Mouse (Mus musculus) spleen, postnatal 4 days (tissue): ENCODE data around the gene Gm44511.
A peak's percentile ranks its signal among the peaks of the same experiment; 100 is the strongest.

Source experiments
- DNase-seq, 2 experiments: peaks; one replicate each; pipeline ENCODE4 v3.0.0; 2022; ENCODE audit warnings: low spot score in 2 of 2

Gene Gm44511

DNA sequence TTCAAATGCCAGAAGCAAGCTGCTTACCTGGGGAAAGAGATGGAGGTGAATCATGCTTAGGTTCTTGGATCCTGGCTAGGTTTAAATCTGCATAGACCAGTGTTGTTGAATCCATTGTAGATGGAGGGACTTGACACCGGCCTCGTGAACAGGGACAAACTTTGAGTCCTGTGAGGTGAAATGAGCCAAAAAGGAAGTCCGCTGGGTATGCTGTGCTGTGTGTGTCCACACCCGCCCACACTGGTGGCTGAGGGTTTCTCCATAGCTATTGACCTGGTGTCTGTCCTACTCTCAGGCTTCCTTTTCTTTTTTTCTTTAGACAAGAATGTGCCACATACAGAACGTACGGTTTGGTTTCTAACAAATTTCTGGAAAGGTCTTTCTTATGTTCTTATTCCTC is at the start of gene Gm44511, which contains the start of gene Klrb1b:
Gene Gm44511 (minus strand): TSS at position 184 of the 400 bp plus-strand sequence.
Gene Klrb1b (minus strand): TSS at position 200 of the 400 bp plus-strand sequence.
- no peak for DNase-seq

- no peak for DNase-seq
Observed at GRCm38 (mm10) chr6:128871910-128872610, 45.9 kb upstream of the Gm44511 start.

DNA sequence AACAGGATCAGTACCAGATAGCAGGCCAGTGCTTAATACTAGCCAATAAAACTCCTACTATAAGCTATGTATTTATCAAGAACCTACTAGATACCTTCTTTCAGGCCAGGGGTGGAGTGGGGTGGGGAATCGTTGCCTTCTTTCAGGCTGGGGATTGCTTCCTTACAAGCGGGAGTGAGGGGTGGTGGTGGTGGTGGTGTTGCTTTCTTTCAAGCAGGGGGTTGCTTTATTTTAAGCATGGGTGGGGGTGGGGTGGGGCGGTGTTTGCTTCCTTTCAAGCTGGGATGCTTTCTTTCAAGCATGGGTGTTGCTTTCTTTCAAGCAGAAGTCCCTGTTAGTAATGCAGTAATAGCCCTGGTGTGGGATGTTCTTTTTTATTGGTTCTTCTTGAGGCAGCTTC is 42.7 kb upstream of the Gm44511 start:
- no peak for DNase-seq

- DNase-seq: no peak
Observed at GRCm38 (mm10) chr6:128857976-128858375, 31.9 kb upstream of the Gm44511 start.

- DNase-seq: peak in 1 of 2 experiments; percentile 65
Observed at GRCm38 (mm10) chr6:128856250-128856649, 30.1 kb upstream of the Gm44511 start.

DNA sequence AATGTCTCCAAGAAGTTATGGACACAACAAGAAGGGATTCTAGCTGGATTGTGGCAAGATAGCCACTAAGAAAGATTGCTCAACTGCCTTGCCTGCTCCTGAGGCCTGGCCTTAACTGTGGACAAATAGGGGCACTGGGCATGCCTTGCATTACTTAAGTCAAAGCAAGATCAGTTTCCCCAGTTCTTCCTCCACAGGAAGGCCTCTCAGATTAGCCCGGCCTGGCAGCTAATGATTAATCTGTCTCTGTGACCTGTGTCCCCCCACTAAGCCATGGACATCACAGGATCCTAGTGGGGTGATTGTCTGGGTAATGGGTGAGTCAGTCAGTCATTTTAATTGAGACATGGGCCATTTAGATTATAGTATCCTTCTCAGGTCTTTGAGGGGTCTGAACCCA is 29.4 kb upstream of the Gm44511 start:
- DNase-seq: peak in 1 of 2 experiments; percentile 62

- no peak for DNase-seq
Observed at GRCm38 (mm10) chr6:128854895-128855294, 28.8 kb upstream of the Gm44511 start.

GRCm38 (mm10) chr6:128854024-128854820 is 28.1 kb upstream of the Gm44511 start:
- peak; percentile 67 to 87 for DNase-seq

GRCm38 (mm10) chr6:128852766-128853165 is 26.7 kb upstream of the Gm44511 start:
- DNase-seq: no peak

- no peak for DNase-seq
Observed at GRCm38 (mm10) chr6:128851151-128851550, 25.0 kb upstream of the Gm44511 start.

GRCm38 (mm10) chr6:128850671-128851070 is 24.6 kb upstream of the Gm44511 start:
- no peak for DNase-seq

- no peak for DNase-seq
Observed at GRCm38 (mm10) chr6:128849902-128850301, 23.8 kb upstream of the Gm44511 start.

GRCm38 (mm10) chr6:128847401-128847800 is 21.3 kb upstream of the Gm44511 start:
- DNase-seq: no peak

DNA sequence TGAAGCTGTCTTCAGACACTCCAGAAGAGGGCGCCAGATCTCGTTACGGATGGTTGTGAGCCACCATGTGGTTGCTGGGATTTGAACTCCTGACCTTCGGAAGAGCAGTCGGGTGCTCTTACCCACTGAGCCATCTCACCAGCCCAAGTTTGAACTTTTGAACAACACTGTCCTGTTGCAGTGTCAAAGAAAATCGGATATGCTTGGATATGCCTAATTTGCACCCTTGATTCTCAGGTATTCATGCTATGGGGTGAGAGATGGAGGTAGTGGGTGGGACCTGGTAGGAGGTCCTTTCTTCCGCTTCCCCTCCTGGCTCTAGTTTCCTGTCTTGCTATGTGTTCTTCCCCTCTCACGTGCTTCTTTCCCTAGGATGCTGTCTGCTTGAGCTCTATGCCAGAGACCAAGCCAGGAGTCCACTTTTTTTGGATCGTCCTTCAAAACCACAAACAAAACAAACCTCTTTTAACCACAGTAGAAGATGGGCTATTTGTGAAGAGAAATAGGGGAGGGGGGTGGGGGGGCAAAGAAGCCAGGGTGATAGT is 20.0 kb upstream of the Gm44511 start:
- DNase-seq: no peak

DNA sequence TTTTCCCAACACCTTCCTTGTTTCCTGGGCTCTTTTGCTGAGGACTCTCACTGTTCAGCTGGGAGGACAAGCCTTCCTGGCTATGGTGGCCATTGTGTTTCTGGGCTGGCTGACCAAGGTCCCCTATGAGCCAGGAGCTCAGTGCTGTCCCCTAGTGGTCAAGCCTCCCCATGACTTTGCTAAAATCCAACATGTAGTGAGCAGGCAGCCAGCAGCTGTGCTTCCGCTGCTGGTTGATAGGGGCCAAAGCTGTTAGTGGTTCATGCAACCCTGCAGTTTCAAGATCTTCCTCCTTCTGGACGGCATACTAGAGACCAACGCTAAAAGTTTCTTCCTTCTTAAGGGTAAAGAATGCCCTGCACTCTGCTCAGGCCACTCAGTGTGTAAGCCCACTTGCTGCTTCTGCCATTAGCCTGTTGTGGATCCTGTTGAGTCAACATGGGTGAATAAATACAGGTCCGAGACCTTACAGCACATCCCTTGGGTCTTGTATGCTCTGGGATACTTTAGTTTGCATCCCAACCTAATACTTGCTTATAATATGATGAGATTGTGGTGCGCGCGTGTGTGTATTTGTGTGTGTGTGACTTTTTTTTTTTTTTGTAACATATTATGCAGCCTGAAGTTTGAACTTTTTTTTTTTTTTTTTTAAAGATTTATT is 19.3 kb upstream of the Gm44511 start:
- DNase-seq: peak; percentile 89 to 96

DNA sequence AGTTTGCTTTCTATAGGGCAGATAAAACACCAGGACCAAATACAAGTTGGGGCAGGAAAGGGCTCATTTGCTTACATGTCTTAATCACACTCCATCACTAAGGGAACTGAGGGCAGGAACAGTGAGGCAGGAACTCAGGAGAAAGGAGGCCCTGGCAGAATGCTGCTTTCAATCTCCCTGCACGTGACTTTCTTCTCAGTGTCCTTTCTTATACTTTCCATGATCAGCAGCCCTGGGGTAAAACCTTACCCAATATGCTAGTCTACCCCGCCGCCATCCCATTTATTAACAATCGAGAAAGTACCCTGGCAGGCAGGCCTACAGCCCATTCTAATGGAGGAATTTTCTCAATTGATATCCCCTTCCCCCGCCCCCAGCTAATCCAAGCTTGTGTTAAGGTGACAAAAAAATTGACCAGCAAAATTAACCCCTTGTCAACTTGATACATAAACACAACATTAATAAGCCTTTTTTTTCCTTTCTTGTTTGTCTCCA is 18.5 kb upstream of the Gm44511 start:
- DNase-seq: no peak

GRCm38 (mm10) chr6:128844131-128844530 is 18.0 kb upstream of the Gm44511 start:
- no peak for DNase-seq

DNA sequence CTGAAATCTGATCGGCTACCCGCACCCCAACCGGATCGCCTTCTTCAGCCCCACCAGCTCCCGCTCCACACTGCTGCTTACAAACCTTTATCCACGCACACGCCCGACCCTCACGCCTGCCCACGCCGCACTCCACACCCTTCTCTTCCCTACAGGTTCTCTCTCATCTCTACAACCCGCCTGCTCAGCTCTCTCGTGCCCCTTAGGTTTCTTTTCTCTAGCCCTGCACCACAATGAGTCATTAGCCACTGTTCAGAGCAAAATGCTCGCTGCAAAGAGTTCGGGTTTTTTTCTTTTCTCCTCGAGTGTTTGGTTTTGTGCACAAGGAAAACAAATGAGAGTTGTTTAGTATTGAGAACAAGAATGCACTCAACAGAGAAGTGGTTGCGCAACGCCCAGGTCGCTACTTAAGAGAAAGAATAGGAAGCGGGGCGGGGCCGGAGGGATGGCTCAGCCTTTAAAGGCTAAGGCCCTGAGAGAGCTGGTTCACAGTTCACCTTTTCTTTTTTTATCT is 17.4 kb upstream of the Gm44511 start:
- DNase-seq: peak; percentile 71 to 83

- DNase-seq: peak; percentile 87 to 93
Observed at GRCm38 (mm10) chr6:128842945-128843478, 16.9 kb upstream of the Gm44511 start.

- DNase-seq: no peak
Observed at GRCm38 (mm10) chr6:128842356-128842944, 16.3 kb upstream of the Gm44511 start.
